Mouse (Mus musculus) ES-E14 (cell line): ENCODE results near the gene Psen1. TPM values are rescaled to one million over a fixed set of nuclear protein-coding genes. Genes with fewer than 3 reads are reported as not detected.

ENCODE experiments used
- DNase-seq: peaks from one replicate; pipeline ENCODE4 v3.0.0-alpha.2; 2013; ENCODE audit warnings: low read depth, low spot score
- H3K27ac ChIP-seq: 2 replicates; pipeline ENCODE4 v1.5.1; 2012; ENCODE audit warnings: low read depth, mild to moderate bottlenecking, low read length, moderate library complexity, mixed read lengths; ENCODE audit not compliant: poor library complexity, insufficient read depth, severe bottlenecking
- H3K36me3 ChIP-seq: 2 replicates; pipeline ENCODE4 v1.6.1; 2012; ENCODE audit warnings: mild to moderate bottlenecking, low read length, moderate library complexity, mixed read lengths; ENCODE audit not compliant: control insufficient read depth, poor library complexity, insufficient read depth, severe bottlenecking
- H3K4me1 ChIP-seq, 2 experiments: fragments of 150-350 bp in 1 of 2; sonication (generic) in 1 of 2; 2 replicates each; pipeline ENCODE4 v1.6.1; 2012; ENCODE audit warnings: low read length in 2 of 2, mild to moderate bottlenecking in 1 of 2, mixed read lengths in 1 of 2; ENCODE audit not compliant: control insufficient read depth in 2 of 2, insufficient read depth in 2 of 2, poor library complexity in 1 of 2
- H3K4me3 ChIP-seq, 2 experiments: fragments of 150-350 bp in 1 of 2; sonication (generic) in 1 of 2; 2 replicates each; pipeline ENCODE4 v1.5.1; 2012; ENCODE audit warnings: low read length in 2 of 2, low read depth in 1 of 2, mild to moderate bottlenecking in 1 of 2, mixed read lengths in 1 of 2; ENCODE audit not compliant: insufficient read depth in 1 of 2, poor library complexity in 1 of 2, severe bottlenecking in 1 of 2
- H3K9ac ChIP-seq: 2 replicates; pipeline ENCODE4 v1.6.1; 2012; ENCODE audit warnings: low read depth, mild to moderate bottlenecking, low read length, mixed read lengths; ENCODE audit not compliant: poor library complexity, insufficient read depth, severe bottlenecking
- H3K9me3 ChIP-seq: fragments of 150-350 bp; sonication (generic); 2 replicates; pipeline ENCODE4 v1.6.1; 2012; ENCODE audit warnings: low read depth, mild to moderate bottlenecking, low read length; ENCODE audit not compliant: control insufficient read depth, insufficient read depth
- CHD2 ChIP-seq: IDR thresholded peaks from 2 replicates; pipeline ENCODE4 v1.6.1; 2014; ENCODE audit warnings: mild to moderate bottlenecking, low read depth, low read length, inconsistent platforms
- HCFC1 ChIP-seq: IDR thresholded peaks from 2 replicates; pipeline ENCODE4 v1.6.1; 2012; ENCODE audit warnings: low read length, inconsistent platforms, borderline replicate concordance; ENCODE audit not compliant: insufficient read depth
- MAFK ChIP-seq: IDR thresholded peaks from 2 replicates; pipeline ENCODE4 v1.6.1; 2014; ENCODE audit warnings: mild to moderate bottlenecking, low read depth, low read length, inconsistent platforms; ENCODE audit not compliant: insufficient read depth
- ZC3H11A ChIP-seq: IDR thresholded peaks from 2 replicates; pipeline ENCODE4 v1.6.1; 2012; ENCODE audit warnings: low read depth, mild to moderate bottlenecking, inconsistent platforms, low read length, borderline replicate concordance
- ZNF384 ChIP-seq: IDR thresholded peaks from 2 replicates; pipeline ENCODE4 v1.6.1; 2012; ENCODE audit warnings: low read depth, low read length, inconsistent platforms
- in situ Hi-C, 2 experiments: fragments of 600-800 bp; cut with MboI; formaldehyde crosslinking; loops; one replicate each; pipeline ENCODE4 v1.15.1; 2025; ENCODE audit warnings: low sequenced_read_pairs in 2 of 2, inconsistent platforms in 1 of 2; ENCODE audit not compliant: unreplicated experiment in 2 of 2
- total RNA-seq: library from RNA; depleted of rRNA; stranded (reverse); fragments of 300-350 nt; gene quantifications from 2 replicates; pipeline ENCODE4 v1.2.3, GENCODE M21; 2012

The Psen1 gene
- total RNA-seq, 1 experiment, result 74.2 TPM

GRCm38 (mm10) chr12:83760201-83760600, 72.2 kb downstream of the Psen1 start:
- in situ Hi-C loops, result no loop called here
- DNase-seq, result no peak
- no peaks in the 10 kb centered on the region for H3K36me3 ChIP-seq
- H3K9ac ChIP-seq, result no peak overlapping the region
- H3K4me3 ChIP-seq, result no peak overlapping the region
- TF ChIP-seq MAFK (no peak), ZNF384 (no peak), CHD2 (no peak), HCFC1 (no peak), ZC3H11A (no peak)
- no peak overlapping the region for H3K27ac ChIP-seq
- no peaks in the 10 kb centered on the region for H3K9me3 ChIP-seq
- peaks cover 0 to 5% of the 10 kb centered on the region in 2 experiments; a peak in 3 of 4 replicates for H3K4me1 ChIP-seq

DNA sequence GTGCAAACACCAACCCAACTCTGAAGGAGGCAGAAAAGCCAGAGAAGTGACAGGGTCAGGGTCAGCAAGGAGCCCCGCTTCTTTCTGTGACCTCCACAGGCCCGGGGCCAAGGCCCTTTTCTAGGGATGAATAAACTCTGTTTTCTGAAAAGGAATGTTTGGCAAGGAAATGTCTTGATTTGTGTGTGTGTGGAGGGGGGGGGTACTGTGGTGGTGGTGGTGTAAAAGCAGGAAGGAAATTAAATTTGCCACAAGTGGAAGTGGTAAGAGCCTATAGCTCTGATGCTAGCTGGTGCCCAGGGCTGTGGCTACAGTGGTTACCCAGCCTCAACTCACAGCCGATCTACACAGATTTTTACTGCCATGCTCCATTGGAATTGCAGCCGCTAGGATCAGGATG, 74.8 kb downstream of the Psen1 start:
- Histone ChIP-seq H3K9me3 (no peaks in the 10 kb centered on the region), H3K9ac (no peak overlapping the region), H3K4me1 (peaks cover 0 to 5% of the 10 kb centered on the region in 2 experiments; a peak in 3 of 4 replicates), H3K27ac (no peak overlapping the region), H3K4me3 (no peak overlapping the region), H3K36me3 (no peaks in the 10 kb centered on the region)
- TF ChIP-seq HCFC1, result no peak
- TF ChIP-seq MAFK, result no peak
- no peak for TF ChIP-seq ZNF384
- no peak for TF ChIP-seq CHD2
- TF ChIP-seq ZC3H11A, result no peak
- DNase-seq, result no peak
- in situ Hi-C loops, result no loop called here

DNA sequence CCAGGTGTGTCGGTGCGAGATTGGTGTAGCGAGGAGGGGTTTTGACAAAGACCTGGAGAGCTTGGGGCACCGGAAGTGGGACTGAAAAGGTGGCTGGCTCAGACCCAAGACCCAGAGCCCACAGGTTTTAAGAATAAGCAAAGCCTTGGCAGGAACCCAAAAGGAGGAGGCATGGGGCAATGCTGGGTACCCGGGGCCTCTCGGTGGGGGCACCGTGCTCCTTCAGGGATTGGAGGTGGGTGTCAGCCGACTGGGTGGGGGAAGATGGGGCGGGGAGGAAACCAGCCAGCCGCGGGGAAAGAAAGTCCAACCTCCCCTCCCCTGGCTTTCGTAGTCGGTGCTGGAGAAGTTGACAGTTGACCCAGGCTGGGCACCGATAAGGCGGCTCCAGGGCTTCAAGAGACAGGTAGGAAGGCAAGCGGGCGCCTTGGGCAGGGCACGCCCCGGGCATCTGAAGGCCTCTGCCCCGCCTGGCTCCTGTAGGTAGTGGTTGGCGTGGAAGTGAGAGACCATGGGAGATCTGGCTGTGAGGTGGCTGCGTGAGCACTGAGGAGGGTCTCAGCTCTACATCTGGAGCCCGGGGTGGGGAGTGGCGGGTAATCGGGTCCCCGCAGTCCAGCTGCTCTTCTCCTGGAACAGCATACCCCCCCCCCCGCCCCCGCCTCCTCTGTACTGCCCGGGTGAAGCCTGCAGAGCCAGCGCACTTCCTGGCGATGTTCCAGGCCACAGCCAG, 75.5 kb downstream of the Psen1 start, which contains the start of gene Papln:
Gene Papln (plus strand): TSS at position 324 of the 733 bp plus-strand sequence.
- in situ Hi-C loops, result no loop called here
- H3K27ac ChIP-seq, result no peak within 1 kb of the TSS
- no peaks in the 10 kb centered on the region for H3K9me3 ChIP-seq
- H3K4me1 ChIP-seq, result peaks cover 0 to 3% of the 10 kb centered on the region in 2 experiments; a peak in 3 of 4 replicates
- peak within 1 kb of the TSS; percentile 63 to 67 for H3K4me3 ChIP-seq
- peak within 1 kb of the TSS; percentile 48 for H3K9ac ChIP-seq
- DNase-seq, result no peak
- no peaks in the 10 kb centered on the region for H3K36me3 ChIP-seq
- TF ChIP-seq ZC3H11A (no peak), ZNF384 (no peak), HCFC1 (no peak), MAFK (no peak), CHD2 (no peak)

- Histone ChIP-seq H3K9ac (peak overlapping the region; percentile 48; the same call in 1 of the 2 replicates), H3K27ac (no peak overlapping the region), H3K9me3 (no peaks in the 10 kb centered on the region), H3K4me1 (peaks cover 0 to 1% of the 10 kb centered on the region in 2 experiments; a peak in 1 of 4 replicates), H3K4me3 (peak overlapping the region; percentile 63), H3K36me3 (no peaks in the 10 kb centered on the region)
- TF ChIP-seq ZC3H11A (no peak), CHD2 (no peak), MAFK (no peak), ZNF384 (no peak), HCFC1 (no peak)
- in situ Hi-C loops, result no loop called here
- no peak for DNase-seq
Measured at GRCm38 (mm10) chr12:83764044-83764365, 76.1 kb downstream of the Psen1 start.
